Mouse (Mus musculus): ENCODE results near the gene Samhd1.

Samhd1 gene

DNA sequence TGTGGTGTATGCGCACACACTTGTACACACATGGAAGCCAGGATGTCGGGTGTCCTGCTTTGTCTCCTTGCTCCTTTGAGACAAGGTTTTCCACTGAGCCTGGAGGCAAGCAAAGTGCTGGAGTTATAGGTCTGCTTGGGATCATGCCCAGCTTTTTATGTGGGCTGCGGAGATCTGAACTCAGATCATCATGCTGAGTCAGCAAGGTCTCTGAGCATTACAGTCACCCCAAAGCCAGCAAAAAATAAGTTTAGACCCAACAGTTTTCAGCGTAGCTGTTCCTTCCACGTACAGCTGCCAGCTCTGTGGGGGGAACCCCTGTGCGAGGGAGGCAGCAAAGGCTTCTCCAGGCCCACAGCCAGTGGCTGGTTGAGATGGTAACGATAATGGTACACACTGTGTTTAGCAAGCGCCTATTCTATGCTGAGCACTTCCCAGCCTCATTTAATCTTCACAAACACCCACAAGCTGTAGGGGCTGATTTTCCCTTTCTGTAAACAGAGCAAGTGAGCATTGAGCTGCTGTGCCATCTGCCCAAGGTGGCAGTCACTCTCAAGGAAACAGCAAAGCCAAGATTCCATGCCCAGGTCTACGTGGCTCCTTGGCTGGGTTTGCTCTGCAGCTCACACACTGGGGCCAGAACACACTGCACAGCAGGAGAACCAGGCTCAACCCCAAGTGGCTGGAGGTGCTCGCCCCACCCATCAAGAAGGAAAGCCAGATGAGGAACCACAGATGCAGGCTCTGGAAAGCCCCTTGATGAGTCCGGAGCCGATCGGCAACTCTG, 86.5 kb downstream of the Samhd1 start:
- DNase-seq, result no peak

All from kidney, postnatal 4 days (tissue).